Mouse (Mus musculus): ENCODE measurements at regions not wholly inside any gene's neighbourhood (a gene's known extent, or its start where the extent isn't known, plus 50 kb on each side); places are given as distances from the start of the nearest gene placed in this dataset.

DNA sequence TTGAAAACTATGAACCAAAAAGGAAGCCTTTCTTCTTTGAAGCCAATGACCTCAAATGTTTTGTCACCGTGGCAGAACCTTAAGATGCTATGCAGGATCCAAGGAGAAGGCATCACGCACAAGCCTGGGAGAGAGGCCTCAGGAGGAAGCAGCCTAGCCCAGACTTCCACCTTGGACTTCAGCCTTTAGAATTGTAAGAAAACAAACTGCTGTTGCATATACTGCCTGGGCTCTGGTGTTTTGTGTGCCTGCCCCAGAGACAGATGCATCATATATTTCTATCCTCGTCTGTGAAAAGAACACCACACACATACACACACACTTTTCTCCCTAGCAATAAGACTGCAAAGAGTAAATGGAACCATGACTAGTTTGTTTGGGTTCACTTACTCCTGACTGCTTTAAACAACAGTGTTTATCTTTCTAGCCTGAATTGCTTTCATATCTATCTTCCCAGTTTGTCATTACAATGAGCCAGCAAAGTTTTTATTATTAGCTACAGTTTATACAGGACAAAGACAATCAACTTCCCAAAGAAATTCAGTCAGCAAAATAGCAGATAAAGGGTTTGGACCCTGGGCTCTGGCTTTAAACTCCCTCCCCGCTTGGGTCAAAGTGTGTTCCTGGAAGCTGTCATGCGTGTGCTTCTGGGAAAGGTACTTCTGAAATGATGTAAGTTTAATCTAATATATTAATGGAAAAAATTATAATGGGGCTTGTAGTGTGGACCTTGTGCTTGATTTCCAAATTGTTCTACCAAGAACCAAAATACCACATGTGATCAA is 204.2 kb downstream of the Gm5447 start:
- WGBS (ENCODE audit: insufficient replicate concordance): 61% methylated on average over 5 of the region's 5 CpGs
- no peak for ATAC-seq
- H3K4me3 ChIP-seq: no peak overlapping the region
- H3K36me3 ChIP-seq: no peaks in the 10 kb centered on the region
- H3K27ac ChIP-seq: no peak overlapping the region
- no peak overlapping the region for H3K4me2 ChIP-seq
- no peaks in the 10 kb centered on the region for H3K9me3 ChIP-seq (replicated peaks)
- no peak overlapping the region for H3K9ac ChIP-seq
- H3K4me1 ChIP-seq: no peaks in the 10 kb centered on the region
- H3K27me3 ChIP-seq (replicated peaks): no peaks in the 10 kb centered on the region

DNA sequence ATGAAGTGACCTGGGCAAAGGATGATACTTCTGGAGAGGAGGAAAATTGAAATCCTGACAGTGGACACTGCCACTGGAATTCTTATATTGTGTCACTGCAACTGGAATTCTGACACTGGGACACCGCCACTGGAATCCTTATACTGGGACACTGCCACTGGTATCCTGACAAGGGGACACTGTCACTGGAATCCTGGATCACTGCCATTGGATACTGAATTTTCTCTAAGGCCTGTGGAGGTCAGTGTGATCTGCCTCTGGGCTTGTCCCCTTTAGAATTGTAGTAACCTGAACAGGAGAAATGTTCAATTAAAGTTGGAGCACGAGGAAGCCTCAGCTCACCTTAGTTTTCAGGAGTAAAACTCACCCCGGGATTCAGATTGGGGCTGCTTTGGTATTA is 205.0 kb downstream of the Gm5447 start:
- no peaks in the 10 kb centered on the region for H3K9me3 ChIP-seq (replicated peaks)
- H3K9ac ChIP-seq: no peak overlapping the region
- 58% methylated on average over 3 of the region's 3 CpGs for WGBS (ENCODE audit: insufficient replicate concordance)

DNA sequence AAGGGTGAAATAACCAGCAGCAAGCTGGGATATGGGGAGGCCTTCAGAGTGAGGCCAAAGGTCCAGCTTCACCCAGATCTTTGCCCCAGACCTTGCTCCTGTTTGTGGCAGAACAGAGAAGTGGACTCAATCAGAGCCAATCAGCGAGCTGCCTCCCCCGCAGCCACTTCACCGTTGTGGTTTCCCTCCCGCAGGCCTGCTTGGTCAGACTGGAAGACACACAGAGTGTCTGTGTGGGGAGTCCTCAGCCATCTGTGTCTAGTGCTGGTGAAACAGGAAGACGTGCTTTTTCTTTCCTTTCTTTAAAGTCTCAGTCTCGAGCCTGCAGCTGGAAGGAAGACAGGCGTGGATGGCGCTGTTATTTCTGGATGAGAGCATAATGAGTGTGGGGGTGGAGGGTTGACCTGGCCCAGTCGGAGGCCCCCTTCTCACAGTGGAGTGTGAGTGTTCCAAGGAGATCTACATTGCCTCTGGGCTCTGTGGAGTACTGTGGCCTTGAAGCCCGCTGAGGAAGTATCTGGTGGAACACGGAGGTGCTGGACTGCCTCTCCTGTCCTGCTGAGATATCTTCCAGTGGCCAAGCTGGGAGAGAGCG is 205.5 kb downstream of the Gm5447 start:
- no peak overlapping the region; the same call in 1 of the 2 replicates for H3K4me2 ChIP-seq
- H3K27me3 ChIP-seq (replicated peaks): no peaks in the 10 kb centered on the region
- no peak overlapping the region for H3K4me3 ChIP-seq
- no peaks in the 10 kb centered on the region for H3K36me3 ChIP-seq
- H3K9me3 ChIP-seq (replicated peaks): no peaks in the 10 kb centered on the region
- no peak overlapping the region for H3K9ac ChIP-seq
- peak overlapping the region; percentile 51; the same call in 1 of the 2 replicates for H3K27ac ChIP-seq
- 16% methylated on average over 12 of the region's 12 CpGs for WGBS (ENCODE audit: insufficient replicate concordance)
- H3K4me1 ChIP-seq: no peaks in the 10 kb centered on the region
- ATAC-seq: peak; percentile 82

More for the DNA sequence above, 205.0 kb downstream of the Gm5447 start:
- 0 out of 2 replicates have a peak, but pooled peaks have one; percentile 13 for ATAC-seq
- Histone ChIP-seq H3K4me1 (no peaks in the 10 kb centered on the region), H3K4me3 (no peak overlapping the region), H3K27ac (peak overlapping the region; percentile 12; the same call in 1 of the 2 replicates), H3K4me2 (no peak overlapping the region), H3K27me3 (replicated peaks) (no peaks in the 10 kb centered on the region), H3K36me3 (no peaks in the 10 kb centered on the region)

DNA sequence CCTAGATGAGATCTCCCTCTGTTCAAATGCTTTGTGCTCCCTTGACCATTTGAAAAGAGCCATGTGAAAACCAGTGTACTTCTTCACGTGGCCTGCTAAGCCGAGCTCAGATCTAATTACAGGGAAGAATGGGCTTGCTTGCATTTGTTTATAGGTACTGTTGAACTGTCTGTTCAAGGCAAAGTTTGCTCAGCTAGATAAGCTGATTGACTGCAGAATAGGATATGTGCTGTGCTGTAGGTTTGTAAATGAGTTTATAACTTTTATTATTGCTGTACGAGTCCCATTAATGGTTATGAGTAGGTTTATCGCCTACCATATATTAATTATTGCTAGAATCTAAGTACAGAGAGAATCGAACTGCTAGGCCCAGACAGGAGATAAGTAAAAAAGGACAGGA is 207.5 kb downstream of the Gm5447 start:
- Histone ChIP-seq H3K27ac (no peak overlapping the region), H3K4me2 (no peak overlapping the region), H3K9me3 (replicated peaks) (no peaks in the 10 kb centered on the region), H3K9ac (no peak overlapping the region), H3K27me3 (replicated peaks) (no peaks in the 10 kb centered on the region), H3K4me1 (no peaks in the 10 kb centered on the region), H3K36me3 (no peaks in the 10 kb centered on the region), H3K4me3 (no peak overlapping the region)
- whole genome bisulfite sequencing (ENCODE audit: insufficient replicate concordance): 62% methylated on average over 5 of the region's 5 CpGs
- no peak for ATAC-seq

DNA sequence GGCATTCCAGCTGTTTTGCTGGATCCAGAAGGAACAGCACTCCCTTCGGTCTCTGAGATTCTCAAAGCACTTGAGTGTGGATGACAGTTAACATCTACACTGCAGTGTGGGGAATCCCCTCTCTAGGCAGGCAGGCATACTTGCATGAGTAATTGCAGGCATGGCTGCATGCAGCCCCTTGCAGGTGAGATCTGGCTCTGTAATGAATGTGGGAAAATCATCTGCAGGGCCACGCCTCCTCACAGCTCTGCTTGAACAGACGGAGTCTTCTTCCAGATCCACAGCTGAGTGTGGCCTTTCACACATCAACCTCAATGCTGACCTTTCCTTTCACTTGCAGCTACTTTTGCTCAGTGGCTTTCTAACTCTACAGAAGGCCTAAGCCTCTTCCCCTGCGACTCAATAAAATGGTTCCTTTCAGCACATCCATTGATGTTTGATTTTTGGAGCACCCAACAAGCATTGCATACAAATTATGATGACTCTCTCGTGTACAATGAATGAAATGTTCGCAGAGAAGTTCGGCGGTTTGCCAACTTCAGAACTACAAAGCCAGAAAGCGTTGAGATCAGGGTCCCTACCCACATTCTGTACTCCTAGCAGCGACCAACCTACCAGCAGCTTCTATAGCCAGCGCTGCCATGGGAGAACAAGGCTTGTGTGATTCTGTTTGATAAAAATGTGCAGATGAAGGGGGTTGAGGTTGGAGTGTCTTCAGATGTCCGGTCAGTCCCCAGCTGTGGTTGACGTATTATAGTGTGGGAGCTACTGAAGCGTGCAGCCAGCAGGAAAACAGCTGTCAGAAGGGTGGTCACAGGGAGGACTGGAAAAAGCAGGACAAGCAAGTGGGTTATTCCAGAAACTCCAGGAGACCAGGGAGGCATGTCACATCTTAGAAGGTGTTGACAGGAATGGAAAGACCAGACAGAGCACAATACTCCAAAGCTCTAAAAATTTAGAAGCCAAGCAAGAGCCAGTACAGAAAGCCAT is 211.1 kb downstream of the Gm5447 start:
- H3K36me3 ChIP-seq: no peaks in the 10 kb centered on the region
- no peaks in the 10 kb centered on the region for H3K9me3 ChIP-seq (replicated peaks)
- H3K27me3 ChIP-seq (replicated peaks): no peaks in the 10 kb centered on the region
- H3K4me3 ChIP-seq: no peak overlapping the region
- H3K27ac ChIP-seq: no peak overlapping the region
- H3K9ac ChIP-seq: no peak overlapping the region
- WGBS (ENCODE audit: insufficient replicate concordance): 66% methylated on average over 14 of the region's 14 CpGs
- no peak overlapping the region for H3K4me2 ChIP-seq
- no peak for ATAC-seq
- no peaks in the 10 kb centered on the region for H3K4me1 ChIP-seq

DNA sequence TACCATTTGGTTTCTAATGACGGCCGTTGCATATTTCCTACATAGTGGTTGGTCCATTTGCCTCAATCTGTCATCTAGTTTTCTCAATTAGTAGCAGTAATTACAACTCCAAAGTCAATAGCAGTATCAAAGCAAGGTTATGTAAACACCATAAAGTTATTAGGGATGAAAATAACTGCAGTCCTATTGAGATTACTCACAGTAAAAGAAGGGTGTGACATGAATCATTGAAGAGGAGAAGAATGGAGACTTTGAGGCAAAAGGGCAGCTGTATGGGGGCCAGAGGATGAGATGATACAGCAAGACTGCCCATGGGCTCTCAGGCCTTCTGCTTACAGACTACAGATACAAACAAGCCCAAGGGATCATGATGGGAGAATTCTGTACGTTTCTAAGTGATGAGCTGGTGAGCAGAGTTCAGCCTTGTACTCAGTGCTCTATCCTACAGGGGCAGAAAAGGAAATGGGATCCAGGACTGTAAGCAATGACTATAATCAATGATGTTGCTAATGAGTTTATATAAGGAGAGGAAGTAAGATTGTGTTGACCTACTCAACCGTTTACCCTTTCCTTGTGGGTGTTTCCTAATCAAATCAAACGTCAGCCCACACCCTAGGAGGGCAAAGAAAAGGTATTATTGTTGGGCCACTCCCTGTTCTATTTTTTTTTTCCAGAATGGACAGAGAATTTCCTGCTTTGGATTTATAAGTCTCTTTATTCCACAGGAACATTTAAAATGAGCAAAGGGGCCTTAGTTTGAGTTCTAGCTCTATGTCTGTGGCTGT is 213.0 kb downstream of the Gm5447 start:
- no peaks in the 10 kb centered on the region for H3K36me3 ChIP-seq
- ATAC-seq: no peak
- no peak overlapping the region for H3K9ac ChIP-seq
- no peak overlapping the region for H3K27ac ChIP-seq
- H3K9me3 ChIP-seq (replicated peaks): no peaks in the 10 kb centered on the region
- H3K4me1 ChIP-seq: no peaks in the 10 kb centered on the region
- H3K4me2 ChIP-seq: no peak overlapping the region
- no peak overlapping the region for H3K4me3 ChIP-seq
- no peaks in the 10 kb centered on the region for H3K27me3 ChIP-seq (replicated peaks)
- 43% methylated on average over 5 of the region's 5 CpGs for WGBS (ENCODE audit: insufficient replicate concordance)

DNA sequence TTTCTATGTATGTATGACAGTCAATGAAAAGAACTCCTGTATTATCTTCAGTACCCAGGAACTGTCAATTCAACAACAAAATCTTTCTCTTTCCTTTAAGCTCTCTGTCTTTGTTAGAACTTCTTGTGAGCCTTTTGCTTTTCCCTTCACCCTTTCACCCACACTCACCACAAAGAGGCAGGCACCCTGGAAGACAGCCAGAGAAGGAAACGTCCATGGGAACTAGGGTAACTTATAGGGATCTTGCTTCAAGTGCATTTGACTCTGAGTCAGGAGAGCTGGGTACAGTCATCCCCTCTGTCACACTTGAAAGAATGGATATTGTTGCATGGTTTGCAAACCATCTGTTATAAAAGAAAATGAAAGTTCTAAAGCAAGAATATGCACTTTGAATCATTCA is 215.1 kb downstream of the Gm5447 start:
- H3K27me3 ChIP-seq (replicated peaks): no peaks in the 10 kb centered on the region
- H3K36me3 ChIP-seq: no peaks in the 10 kb centered on the region
- H3K4me3 ChIP-seq: no peak overlapping the region
- H3K4me2 ChIP-seq: no peak overlapping the region
- no peaks in the 10 kb centered on the region for H3K4me1 ChIP-seq
- 39% methylated on average over 1 of the region's 1 CpGs for WGBS (ENCODE audit: insufficient replicate concordance)
- no peak for ATAC-seq
- no peak overlapping the region for H3K9ac ChIP-seq
- no peak overlapping the region for H3K27ac ChIP-seq
- H3K9me3 ChIP-seq (replicated peaks): no peaks in the 10 kb centered on the region

DNA sequence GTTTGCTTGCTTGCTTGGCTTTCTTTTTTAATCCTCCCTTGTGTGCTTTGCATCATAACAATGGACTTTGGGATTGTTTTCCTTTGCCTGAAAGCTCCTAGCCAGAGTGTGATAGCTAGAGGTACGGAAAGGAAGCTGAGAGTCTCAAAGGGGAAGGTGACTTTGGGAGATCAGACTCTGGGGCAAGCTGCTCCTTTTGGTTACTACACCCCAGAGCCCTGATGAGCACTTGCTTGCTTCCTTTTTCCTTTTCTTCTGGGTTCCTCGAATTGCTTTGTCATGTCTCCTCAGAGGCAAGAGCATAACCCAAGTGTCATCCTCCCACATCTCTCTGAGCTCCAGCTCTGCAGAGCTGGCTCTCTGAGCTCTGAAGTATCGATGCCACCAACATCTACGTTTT is 216.0 kb downstream of the Gm5447 start:
- Histone ChIP-seq H3K4me1 (no peaks in the 10 kb centered on the region), H3K36me3 (no peaks in the 10 kb centered on the region), H3K9ac (no peak overlapping the region), H3K4me3 (no peak overlapping the region), H3K4me2 (no peak overlapping the region), H3K27me3 (replicated peaks) (no peaks in the 10 kb centered on the region), H3K27ac (no peak overlapping the region), H3K9me3 (replicated peaks) (no peaks in the 10 kb centered on the region)
- ATAC-seq: no peak
- WGBS (ENCODE audit: insufficient replicate concordance): 35% methylated on average over 4 of the region's 4 CpGs

DNA sequence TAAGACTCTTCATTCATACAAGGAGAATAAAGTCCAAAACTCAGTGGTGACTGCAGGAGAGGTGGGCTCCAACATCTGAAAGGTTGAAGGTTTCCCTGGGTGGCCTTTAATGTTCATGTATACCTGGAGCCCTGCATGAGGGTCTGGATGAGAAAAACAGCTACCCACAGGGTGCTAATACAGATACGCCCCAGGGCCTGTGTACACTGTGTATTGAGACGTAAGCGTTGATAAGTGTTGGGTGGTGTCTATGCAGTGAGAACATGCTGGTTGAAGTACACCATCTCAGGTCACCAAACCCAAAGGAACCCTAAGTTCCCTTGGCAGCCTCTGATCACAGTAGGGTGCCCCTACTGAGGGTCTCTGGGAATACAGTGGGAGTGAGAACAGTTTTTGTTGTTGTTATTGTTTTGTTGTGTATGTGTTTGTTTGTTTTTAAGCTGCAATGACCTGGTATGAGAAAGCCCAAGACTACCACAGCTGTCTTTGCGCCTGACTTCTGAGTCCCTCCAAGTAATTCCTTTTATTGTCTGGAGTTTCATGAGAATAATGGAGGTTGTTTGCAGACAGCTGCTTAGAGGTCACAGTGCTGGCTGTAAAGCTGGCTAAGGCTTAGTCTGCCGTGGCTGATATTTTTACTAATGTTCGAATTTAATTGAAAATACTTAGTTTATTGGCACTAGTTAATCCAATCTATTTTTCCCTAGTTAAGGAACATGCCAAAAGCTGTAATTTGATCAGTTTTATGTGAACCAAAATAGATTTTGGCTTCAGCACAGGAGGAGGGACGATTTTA is 217.5 kb downstream of the Gm5447 start:
- no peaks in the 10 kb centered on the region for H3K9me3 ChIP-seq (replicated peaks)
- H3K27ac ChIP-seq: no peak overlapping the region
- WGBS (ENCODE audit: insufficient replicate concordance): 65% methylated on average over 7 of the region's 7 CpGs
- H3K4me2 ChIP-seq: no peak overlapping the region
- no peak for ATAC-seq
- no peaks in the 10 kb centered on the region for H3K4me1 ChIP-seq
- no peaks in the 10 kb centered on the region for H3K36me3 ChIP-seq
- no peaks in the 10 kb centered on the region for H3K27me3 ChIP-seq (replicated peaks)
- no peak overlapping the region for H3K9ac ChIP-seq
- no peak overlapping the region for H3K4me3 ChIP-seq

DNA sequence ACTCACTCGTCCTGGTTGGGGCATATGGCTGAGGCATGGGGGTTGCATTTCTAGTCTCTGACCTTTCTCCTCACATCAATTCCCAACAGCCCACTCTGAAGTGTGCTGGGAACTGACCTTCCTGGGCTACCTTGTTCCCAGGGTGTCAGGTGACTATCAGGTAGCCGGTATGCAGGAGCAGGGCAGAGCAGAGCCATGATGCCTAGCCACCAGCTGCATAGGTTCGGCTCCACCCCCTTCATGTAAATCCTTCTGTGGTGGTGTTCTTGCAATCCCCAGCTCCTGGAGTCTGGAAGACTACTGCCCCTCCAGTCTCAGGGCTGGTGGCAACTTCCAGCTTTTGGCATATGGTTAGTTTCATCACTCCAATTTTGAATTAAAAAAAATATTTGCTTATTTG is 221.0 kb downstream of the Gm5447 start:
- Histone ChIP-seq H3K9ac (no peak overlapping the region), H3K4me1 (no peaks in the 10 kb centered on the region), H3K27me3 (replicated peaks) (no peaks in the 10 kb centered on the region), H3K4me3 (no peak overlapping the region), H3K27ac (no peak overlapping the region), H3K36me3 (no peaks in the 10 kb centered on the region), H3K9me3 (replicated peaks) (no peaks in the 10 kb centered on the region), H3K4me2 (no peak overlapping the region)
- 58% methylated on average over 3 of the region's 3 CpGs for WGBS (ENCODE audit: insufficient replicate concordance)
- ATAC-seq: no peak

DNA sequence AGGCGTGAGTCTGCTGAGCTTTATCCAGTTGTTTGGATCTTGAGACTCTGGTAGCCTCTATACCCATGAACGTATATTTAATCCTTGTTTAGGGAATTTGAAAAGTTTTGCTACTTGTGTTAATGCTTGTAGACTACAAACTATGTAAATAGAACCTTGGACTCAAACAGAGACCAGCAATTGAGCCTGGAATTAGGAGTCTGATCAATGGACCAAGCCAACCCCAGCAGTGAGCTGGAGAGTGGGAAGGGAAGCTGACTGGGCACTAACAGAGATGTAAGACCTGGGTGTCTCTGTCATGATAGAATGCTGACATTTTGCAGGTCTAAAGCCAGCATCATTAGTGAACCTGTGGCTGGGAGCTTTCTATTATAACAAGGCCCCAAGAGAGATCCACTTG is 222.5 kb downstream of the Gm5447 start:
- no peaks in the 10 kb centered on the region for H3K36me3 ChIP-seq
- H3K27me3 ChIP-seq (replicated peaks): no peaks in the 10 kb centered on the region
- no peak for ATAC-seq
- WGBS (ENCODE audit: insufficient replicate concordance): 40% methylated on average over 2 of the region's 2 CpGs
- no peak overlapping the region for H3K4me2 ChIP-seq
- H3K4me3 ChIP-seq: no peak overlapping the region
- H3K9ac ChIP-seq: no peak overlapping the region
- no peak overlapping the region for H3K27ac ChIP-seq
- no peaks in the 10 kb centered on the region for H3K4me1 ChIP-seq
- no peaks in the 10 kb centered on the region for H3K9me3 ChIP-seq (replicated peaks)
